Mouse (Mus musculus): ENCODE data around the gene Rasd2. TPM values are rescaled to one million over a fixed set of nuclear protein-coding genes. Genes with fewer than 3 reads are reported as not detected.

Rasd2 gene
- polyA plus RNA-seq (2015; fragmentation: Nextera tagmentation; extraction: Ambion mirVana): 0.20 and 0.43 TPM in 2 replicates

DNA sequence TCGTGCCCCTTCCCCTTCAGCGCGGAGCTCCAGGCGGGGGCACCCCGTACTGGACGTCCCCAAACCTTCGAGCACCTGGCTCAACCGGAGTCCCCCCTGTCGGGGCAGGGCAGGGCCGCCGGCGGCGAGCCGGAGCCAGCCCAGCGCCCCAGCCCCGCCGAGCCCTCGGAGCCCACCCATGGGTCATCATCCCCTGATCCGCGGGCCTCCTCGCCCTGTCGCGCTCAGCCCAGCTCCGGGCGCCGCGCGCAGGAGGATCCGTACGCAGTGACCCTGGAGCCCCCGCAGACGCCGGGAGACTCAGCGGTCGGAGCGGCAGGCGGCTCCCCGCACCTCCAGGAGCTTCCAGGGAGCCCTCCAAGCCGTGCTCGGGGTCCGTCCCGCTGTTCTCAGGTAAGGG, at the start of gene Rasd2:
Gene Rasd2, plus strand, starts transcription at position 259 of the 400 bp plus-strand sequence.
- H3K4me3 ChIP-seq: peak within 1 kb of the TSS; percentile 62
- 3% methylated on average over 41 of the region's 42 CpGs for WGBS
- peaks cover 26% of the 10 kb centered on the region for H3K4me1 ChIP-seq
- H3K27ac ChIP-seq (replicated peaks): no peak within 1 kb of the TSS
- no peaks in the 10 kb centered on the region for H3K36me3 ChIP-seq
- H3K27me3 ChIP-seq (replicated peaks): peaks cover 90% of the 10 kb centered on the region
- no peaks in the 10 kb centered on the region for H3K9me3 ChIP-seq
- ATAC-seq (ENCODE audit: extremely low read depth, insufficient number of reproducible peaks, low FRiP score, low TSS enrichment): no peak
- H3K9ac ChIP-seq: peak within 1 kb of the TSS; percentile 72
- peak within 1 kb of the TSS; percentile 97 for H3K4me2 ChIP-seq

- Histone ChIP-seq H3K36me3 (no peaks in the 10 kb centered on the region), H3K4me3 (no peak overlapping the region), H3K27ac (replicated peaks) (no peak overlapping the region), H3K9ac (no peak overlapping the region), H3K4me1 (peaks cover 16% of the 10 kb centered on the region), H3K27me3 (replicated peaks) (no peaks in the 10 kb centered on the region; the same call in 1 of the 2 replicates), H3K4me2 (no peak overlapping the region), H3K9me3 (no peaks in the 10 kb centered on the region)
- no peak for ATAC-seq (ENCODE audit: extremely low read depth, insufficient number of reproducible peaks, low FRiP score, low TSS enrichment)
- 54% methylated on average over 5 of the region's 5 CpGs for WGBS
These were observed 44.4 kb upstream of the Rasd2 start for GRCm38 (mm10) chr8:75169363-75169762.

DNA sequence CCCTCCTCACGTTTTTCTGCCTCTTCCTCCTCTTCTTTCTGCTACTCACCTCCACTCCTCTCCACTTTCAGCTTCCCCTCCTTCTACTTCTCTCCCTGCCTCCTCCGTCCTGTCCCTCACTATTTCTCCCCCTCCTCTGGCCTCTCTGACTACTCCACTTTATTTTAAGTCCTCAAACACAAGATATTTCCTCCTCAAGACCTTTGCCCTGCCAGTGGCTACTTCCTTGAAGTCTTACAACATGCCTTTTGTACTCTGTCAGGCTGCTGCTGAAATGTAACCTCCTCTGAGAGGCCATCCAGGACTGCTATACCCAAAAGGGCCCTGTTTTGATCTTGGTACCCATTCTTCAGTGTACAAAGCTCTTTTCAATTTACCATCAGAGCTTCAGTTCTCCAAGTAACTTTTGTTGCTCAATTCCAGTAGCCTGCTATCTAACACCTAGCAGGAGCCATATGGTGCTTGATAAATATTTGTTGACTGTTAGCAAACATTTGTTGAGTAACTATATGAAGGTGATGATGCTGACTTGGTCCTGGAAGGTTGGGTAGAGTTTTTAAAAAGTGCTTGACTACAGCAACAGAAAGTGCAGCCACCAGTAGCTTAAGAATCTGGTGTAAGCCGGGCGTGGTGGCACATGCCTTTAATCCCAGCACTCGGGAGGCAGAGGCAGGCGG, 41.6 kb upstream of the Rasd2 start:
- no peaks in the 10 kb centered on the region for H3K36me3 ChIP-seq
- peaks cover 16% of the 10 kb centered on the region for H3K4me1 ChIP-seq
- no peaks in the 10 kb centered on the region for H3K9me3 ChIP-seq
- no peak overlapping the region for H3K4me2 ChIP-seq
- no peak for ATAC-seq (ENCODE audit: extremely low read depth, insufficient number of reproducible peaks, low FRiP score, low TSS enrichment)
- 68% methylated on average over 6 of the region's 6 CpGs for WGBS
- H3K9ac ChIP-seq: no peak overlapping the region
- H3K27ac ChIP-seq (replicated peaks): no peak overlapping the region
- 0 out of 2 replicates have a peak, but pooled peaks cover 2% of the 10 kb centered on the region for H3K27me3 ChIP-seq (replicated peaks)
- no peak overlapping the region for H3K4me3 ChIP-seq

DNA sequence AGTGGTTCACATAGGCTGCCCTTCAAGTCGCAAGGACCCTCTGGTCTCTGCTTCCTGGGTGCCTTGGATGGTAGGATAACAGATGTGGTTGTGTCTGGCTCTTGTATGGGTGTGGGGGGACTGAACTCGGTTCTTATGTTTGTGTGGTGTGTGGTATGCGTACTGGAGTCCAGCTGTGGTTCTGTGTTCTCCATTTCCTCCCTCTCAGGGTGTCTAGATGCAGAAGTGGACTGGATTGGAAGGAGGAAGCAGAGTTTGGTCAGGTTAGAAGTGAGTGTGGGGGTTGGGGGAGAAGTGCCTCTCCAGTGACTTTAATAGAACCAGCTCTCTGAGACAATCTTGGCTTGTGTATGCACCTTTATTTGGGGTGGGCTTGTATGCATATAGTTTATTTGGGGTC, 20.7 kb upstream of the Rasd2 start:
- no peaks in the 10 kb centered on the region for H3K9me3 ChIP-seq
- no peaks in the 10 kb centered on the region; the same call in 1 of the 2 replicates for H3K27me3 ChIP-seq (replicated peaks)
- 65% methylated on average over 3 of the region's 3 CpGs for WGBS
- no peak overlapping the region for H3K27ac ChIP-seq (replicated peaks)
- no peak for ATAC-seq (ENCODE audit: extremely low read depth, insufficient number of reproducible peaks, low FRiP score, low TSS enrichment)
- H3K4me1 ChIP-seq: peaks cover 5% of the 10 kb centered on the region; the same call in 1 of the 2 replicates
- H3K36me3 ChIP-seq: no peaks in the 10 kb centered on the region
- no peak overlapping the region for H3K9ac ChIP-seq
- no peak overlapping the region for H3K4me3 ChIP-seq
- H3K4me2 ChIP-seq: no peak overlapping the region

DNA sequence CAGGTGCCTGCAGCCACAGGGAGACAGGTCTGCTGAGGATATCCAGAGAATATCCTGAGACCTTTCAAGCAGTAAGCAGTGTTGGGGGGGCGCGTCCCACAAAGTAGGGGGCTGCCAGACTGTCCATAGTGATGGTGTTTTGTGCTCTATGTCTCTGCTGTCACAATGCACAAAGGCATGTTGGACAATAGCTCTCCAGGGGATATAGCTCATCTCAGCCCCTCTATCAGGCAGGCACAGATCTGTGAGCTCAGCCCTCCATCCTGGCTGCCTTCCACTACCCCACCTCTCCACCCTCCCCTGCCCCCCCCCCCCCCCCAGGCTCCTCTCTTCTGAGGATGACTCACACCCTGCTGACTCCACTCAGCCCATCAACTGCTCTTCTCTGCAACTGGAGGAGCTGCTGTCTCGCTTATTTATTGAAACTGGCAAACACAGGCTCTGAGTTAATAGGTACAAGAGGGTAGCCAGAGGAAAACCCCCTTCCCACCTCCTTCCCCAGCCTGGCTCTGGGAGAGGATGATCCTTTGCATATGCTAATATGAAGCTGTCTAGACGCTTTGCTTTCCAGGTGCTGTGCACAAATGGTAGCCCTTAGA, 19.2 kb upstream of the Rasd2 start:
- Histone ChIP-seq H3K4me2 (no peak overlapping the region), H3K9ac (no peak overlapping the region), H3K27me3 (replicated peaks) (peaks cover 6% of the 10 kb centered on the region; the same call in 1 of the 2 replicates), H3K4me1 (peaks cover 7% of the 10 kb centered on the region; the same call in 1 of the 2 replicates), H3K27ac (replicated peaks) (no peak overlapping the region), H3K4me3 (no peak overlapping the region), H3K9me3 (no peaks in the 10 kb centered on the region), H3K36me3 (no peaks in the 10 kb centered on the region)
- no peak for ATAC-seq (ENCODE audit: extremely low read depth, insufficient number of reproducible peaks, low FRiP score, low TSS enrichment)
- WGBS: 41% methylated on average over 4 of the region's 4 CpGs

GRCm38 (mm10) chr8:75197170-75197569, 16.6 kb upstream of the Rasd2 start:
- Histone ChIP-seq H3K4me3 (no peak overlapping the region), H3K9me3 (no peaks in the 10 kb centered on the region), H3K4me1 (peaks cover 13% of the 10 kb centered on the region), H3K27me3 (replicated peaks) (peaks cover 6% of the 10 kb centered on the region; the same call in 1 of the 2 replicates), H3K27ac (replicated peaks) (no peak overlapping the region), H3K36me3 (no peaks in the 10 kb centered on the region), H3K9ac (no peak overlapping the region), H3K4me2 (no peak overlapping the region)
- ATAC-seq (ENCODE audit: extremely low read depth, insufficient number of reproducible peaks, low FRiP score, low TSS enrichment): no peak
- WGBS: 55% methylated on average over 3 of the region's 3 CpGs

GRCm38 (mm10) chr8:75197862-75198261, 15.9 kb upstream of the Rasd2 start:
- H3K9me3 ChIP-seq: no peaks in the 10 kb centered on the region
- H3K27me3 ChIP-seq (replicated peaks): peaks cover 7% of the 10 kb centered on the region; the same call in 1 of the 2 replicates
- no peaks in the 10 kb centered on the region for H3K36me3 ChIP-seq
- no peak for ATAC-seq (ENCODE audit: extremely low read depth, insufficient number of reproducible peaks, low FRiP score, low TSS enrichment)
- no peak overlapping the region for H3K4me3 ChIP-seq
- H3K4me1 ChIP-seq: peaks cover 13% of the 10 kb centered on the region
- H3K9ac ChIP-seq: no peak overlapping the region
- H3K4me2 ChIP-seq: no peak overlapping the region
- 54% methylated on average over 4 of the region's 4 CpGs for WGBS
- peak overlapping the region; percentile 7; the same call in 1 of the 2 replicates for H3K27ac ChIP-seq (replicated peaks)

DNA sequence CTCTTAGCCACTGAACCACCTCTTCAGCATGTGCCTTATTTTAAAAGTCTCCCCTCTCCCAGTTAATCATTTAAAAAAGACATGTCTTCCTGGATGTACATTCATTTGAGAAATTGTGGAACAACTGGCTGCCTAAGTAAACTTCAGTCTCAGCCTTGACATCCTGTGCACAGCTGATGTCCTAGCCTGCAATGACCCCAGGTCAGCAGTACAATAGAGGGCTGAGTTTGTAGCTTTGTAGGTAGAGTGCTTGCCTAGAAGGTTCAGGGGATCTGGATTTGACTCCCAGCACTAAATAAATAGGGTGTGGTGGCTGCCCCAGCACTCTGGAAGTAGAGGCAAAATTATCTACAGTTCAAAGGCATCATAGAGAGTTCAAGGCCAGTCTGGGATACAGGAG, 15.4 kb upstream of the Rasd2 start:
- ATAC-seq (ENCODE audit: extremely low read depth, insufficient number of reproducible peaks, low FRiP score, low TSS enrichment): no peak
- peak overlapping the region; percentile 7; the same call in 1 of the 2 replicates for H3K27ac ChIP-seq (replicated peaks)
- no peak overlapping the region for H3K4me2 ChIP-seq
- H3K4me1 ChIP-seq: peaks cover 13% of the 10 kb centered on the region
- H3K9ac ChIP-seq: no peak overlapping the region
- peaks cover 11% of the 10 kb centered on the region; the same call in 1 of the 2 replicates for H3K27me3 ChIP-seq (replicated peaks)
- H3K9me3 ChIP-seq: no peaks in the 10 kb centered on the region
- no peak overlapping the region for H3K4me3 ChIP-seq
- H3K36me3 ChIP-seq: no peaks in the 10 kb centered on the region

DNA sequence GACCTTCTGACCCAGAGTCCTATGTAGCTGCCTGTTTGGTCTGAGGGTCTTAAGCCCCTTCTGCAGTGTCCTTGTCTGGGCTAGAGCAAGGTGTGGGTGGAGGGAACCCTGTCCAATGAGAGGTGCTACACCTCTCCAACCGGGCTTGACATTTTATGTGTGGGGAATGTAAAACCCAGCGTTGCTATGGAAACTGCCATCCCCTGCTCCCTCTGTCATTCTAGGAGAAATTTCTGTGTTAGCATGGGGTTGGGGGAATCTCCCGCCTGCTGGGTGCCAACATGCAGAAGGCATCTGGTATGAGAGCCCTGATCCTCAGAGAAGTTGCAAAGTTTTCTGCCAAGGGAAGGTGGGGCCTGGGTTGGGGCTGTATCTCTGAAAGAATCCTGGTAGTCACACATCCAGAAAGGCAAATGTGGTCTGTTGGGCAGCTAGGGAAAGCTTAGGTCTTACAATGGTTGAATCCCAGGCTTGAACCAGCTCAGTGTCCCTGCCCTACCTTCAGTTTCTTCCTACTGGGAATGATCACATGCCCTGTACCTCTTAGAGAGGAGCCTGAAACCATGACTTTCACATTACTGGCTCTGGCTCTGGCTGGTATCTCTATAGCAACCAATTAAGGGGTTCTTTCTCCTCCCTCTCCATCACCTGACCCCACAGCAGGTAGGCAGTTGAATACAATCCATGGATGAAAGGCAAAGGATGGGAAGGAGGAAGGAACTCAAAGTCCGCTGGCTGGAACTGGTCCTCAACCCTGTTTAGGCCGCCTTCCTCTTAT, 14.6 kb upstream of the Rasd2 start:
- no peak overlapping the region for H3K4me3 ChIP-seq
- no peak overlapping the region; the same call in 1 of the 2 replicates for H3K27ac ChIP-seq (replicated peaks)
- H3K4me1 ChIP-seq: peaks cover 13% of the 10 kb centered on the region
- no peak overlapping the region for H3K9ac ChIP-seq
- H3K4me2 ChIP-seq: no peak overlapping the region
- H3K36me3 ChIP-seq: no peaks in the 10 kb centered on the region
- no peaks in the 10 kb centered on the region for H3K9me3 ChIP-seq
- WGBS: 51% methylated on average over 5 of the region's 5 CpGs
- peaks cover 12% of the 10 kb centered on the region; the same call in 1 of the 2 replicates for H3K27me3 ChIP-seq (replicated peaks)
- no peak for ATAC-seq (ENCODE audit: extremely low read depth, insufficient number of reproducible peaks, low FRiP score, low TSS enrichment)

DNA sequence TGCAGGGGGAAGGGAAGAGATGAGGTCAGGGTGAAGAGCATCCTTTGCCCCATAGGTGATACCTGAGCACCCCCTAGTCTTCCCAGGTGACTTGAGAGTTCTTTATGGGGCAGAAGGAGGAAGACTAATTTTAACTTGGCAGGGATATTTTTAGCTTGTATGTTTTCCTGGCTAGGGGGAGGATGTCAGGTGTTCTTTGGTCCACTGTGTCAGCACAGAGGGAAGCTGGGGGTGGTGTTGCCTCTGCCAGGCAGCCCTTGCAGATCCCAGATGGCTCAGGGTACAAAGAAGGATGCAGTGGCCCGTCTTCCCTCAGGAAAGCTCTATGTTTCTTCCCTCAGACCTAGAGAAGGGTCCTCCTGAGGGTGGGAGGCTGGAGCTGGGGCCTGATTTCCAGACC, 13.8 kb upstream of the Rasd2 start:
- Histone ChIP-seq H3K27me3 (replicated peaks) (peaks cover 15% of the 10 kb centered on the region; the same call in 1 of the 2 replicates), H3K36me3 (no peaks in the 10 kb centered on the region), H3K9me3 (no peaks in the 10 kb centered on the region), H3K4me2 (no peak overlapping the region), H3K4me3 (no peak overlapping the region), H3K4me1 (peaks cover 8% of the 10 kb centered on the region), H3K27ac (replicated peaks) (no peak overlapping the region), H3K9ac (no peak overlapping the region)
- WGBS: 42% methylated on average over 1 of the region's 1 CpGs
- no peak for ATAC-seq (ENCODE audit: extremely low read depth, insufficient number of reproducible peaks, low FRiP score, low TSS enrichment)

DNA sequence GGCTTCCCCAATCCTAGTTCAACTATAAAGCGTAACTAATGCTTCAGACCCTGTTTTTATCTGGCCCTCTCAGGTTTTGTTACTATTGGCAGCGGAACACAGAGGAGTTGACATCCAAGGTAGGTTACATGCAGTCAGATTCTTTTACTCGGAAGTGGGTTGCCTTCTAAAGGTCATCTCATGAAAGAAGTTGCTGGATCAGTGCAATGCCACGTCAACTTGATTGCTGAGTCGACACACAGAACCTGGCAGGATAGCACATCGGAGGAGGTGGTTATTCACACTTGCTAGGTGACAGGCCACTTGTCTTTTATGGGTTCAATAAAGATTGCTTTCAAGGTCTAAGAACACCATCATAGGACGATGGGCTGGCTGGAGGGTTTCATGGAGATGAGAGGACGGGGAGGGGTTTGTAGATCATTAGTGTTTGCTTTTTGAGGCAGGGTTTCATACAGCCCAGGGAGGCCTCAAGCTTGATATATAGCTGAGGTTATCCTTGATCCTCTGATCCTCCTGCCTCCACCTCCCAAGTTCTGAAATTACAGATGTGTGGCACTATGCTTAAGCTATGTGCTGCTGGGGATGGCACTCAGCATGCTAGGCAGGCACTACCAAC, 11.6 kb upstream of the Rasd2 start:
- H3K4me1 ChIP-seq: peaks cover 8% of the 10 kb centered on the region
- H3K9me3 ChIP-seq: no peaks in the 10 kb centered on the region
- H3K27ac ChIP-seq (replicated peaks): no peak overlapping the region
- no peak for ATAC-seq (ENCODE audit: extremely low read depth, insufficient number of reproducible peaks, low FRiP score, low TSS enrichment)
- WGBS: 74% methylated on average over 8 of the region's 8 CpGs
- no peak overlapping the region for H3K4me2 ChIP-seq
- peaks cover 15% of the 10 kb centered on the region; the same call in 1 of the 2 replicates for H3K27me3 ChIP-seq (replicated peaks)
- no peak overlapping the region for H3K4me3 ChIP-seq
- no peak overlapping the region for H3K9ac ChIP-seq
- H3K36me3 ChIP-seq: no peaks in the 10 kb centered on the region
